Mouse (Mus musculus): ENCODE measurements at regions not wholly inside any gene's neighbourhood (a gene's known extent, or its start where the extent isn't known, plus 50 kb on each side); places are given as distances from the start of the nearest gene placed in this dataset.

GRCm38 (mm10) chr3:34593279-34593678, 56.9 kb upstream of the Sox2 start:
- DNase-seq (ENCODE audit: low read depth, low spot score) = no peak

DNA sequence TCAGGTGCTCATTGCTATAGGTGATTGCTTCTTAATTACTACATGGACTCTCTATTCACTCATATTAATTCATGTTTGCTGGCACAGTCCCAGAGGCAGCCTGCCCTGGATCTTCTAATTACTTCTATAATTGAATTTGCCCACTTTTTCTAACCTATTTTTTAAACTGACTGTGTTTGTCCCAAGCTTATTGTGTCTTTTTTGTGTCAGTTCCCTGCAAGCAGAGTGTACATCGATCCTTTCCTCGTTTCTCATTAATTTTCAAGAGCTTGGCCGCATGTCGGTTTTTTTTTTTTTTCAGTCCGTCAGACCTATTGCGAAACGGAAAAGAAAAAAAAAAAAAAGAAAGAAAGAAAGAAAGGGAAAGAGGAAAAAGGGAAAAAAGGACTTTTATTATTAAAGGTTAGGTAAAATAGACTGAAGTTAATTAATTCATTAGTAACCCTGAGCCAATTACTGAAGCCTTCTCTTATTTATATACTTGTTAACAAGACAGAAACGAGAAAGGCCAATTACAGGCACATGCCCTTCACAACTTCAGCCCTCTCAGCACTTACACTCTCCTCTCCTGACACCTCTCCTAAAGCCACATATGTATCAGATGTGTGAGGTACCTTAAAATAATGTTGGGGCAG, 72.2 kb upstream of the Sox2 start:
- DNase-seq (ENCODE audit: low read depth, low spot score) = no peak

DNA sequence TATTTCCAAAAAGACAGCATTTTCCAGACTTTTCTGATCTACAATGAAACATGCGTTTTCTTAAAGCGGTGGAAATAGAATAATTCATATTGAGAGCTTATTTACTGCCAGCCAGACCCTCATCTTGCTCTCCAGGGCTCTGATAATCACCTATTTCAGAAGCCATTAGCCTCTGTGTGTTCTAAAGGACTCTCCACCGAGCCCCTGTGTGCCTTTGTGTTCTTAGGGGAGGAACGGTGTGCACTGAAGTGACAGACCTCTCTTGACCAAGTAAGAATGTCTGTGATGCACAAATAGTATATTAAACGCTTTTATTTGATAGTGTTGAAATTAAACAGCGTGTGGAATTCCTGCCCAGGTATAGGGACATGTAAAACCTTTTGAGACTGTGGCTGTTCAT, 73.1 kb upstream of the Sox2 start:
- DNase-seq (ENCODE audit: low read depth, low spot score) = no peak

DNA sequence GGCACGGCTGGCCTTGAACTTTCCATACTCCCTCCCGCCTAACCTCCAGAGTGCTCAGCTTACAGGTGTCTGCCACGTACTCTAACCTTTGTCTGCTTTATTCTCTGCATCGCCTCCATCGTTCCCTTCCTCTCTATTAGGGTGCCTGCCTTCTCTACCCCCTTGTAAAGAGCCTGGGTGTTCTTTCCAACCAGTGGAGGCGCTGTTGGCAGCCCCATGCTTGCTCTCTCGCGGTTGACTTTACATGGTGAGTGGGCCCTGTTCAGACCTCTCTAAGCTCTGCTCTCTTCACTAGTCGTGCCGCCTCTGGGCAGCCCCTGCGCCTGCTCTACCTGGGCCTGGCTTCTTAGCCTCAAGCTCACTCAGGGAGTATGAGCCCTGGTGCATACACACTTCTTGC, 74.0 kb upstream of the Sox2 start:
- DNase-seq (ENCODE audit: low read depth, low spot score) = no peak

DNA sequence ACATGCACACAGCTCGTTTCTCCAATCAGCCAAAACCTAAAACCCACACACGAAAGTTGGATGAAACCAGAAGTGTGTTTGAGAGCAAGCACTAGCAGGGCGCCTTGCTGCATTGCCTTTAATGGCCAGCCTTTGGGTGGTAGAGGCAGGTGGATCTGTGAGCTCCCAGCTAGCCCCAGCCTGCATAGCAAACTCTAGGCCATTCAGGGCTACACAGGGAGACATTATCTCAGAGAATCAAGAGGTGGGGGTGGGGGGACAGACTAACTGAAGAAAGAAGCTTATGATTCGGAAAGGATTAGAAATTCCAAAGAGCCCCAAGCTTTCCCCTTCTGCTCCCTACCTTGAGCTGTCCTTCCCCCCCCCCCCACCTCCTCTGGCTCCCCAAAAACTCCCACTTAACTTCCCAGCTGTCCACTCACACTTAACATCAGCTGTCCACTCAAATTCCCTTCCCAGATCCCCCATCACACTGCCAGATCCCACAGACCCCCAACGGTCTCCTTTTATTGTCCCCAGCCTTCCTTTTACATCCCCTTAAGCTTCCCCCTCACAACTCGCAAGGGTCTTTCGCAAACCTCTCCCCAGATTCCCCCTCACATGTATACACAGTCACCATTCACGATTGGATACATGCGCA, 75.4 kb upstream of the Sox2 start:
- DNase-seq (ENCODE audit: low read depth, low spot score) = no peak

DNA sequence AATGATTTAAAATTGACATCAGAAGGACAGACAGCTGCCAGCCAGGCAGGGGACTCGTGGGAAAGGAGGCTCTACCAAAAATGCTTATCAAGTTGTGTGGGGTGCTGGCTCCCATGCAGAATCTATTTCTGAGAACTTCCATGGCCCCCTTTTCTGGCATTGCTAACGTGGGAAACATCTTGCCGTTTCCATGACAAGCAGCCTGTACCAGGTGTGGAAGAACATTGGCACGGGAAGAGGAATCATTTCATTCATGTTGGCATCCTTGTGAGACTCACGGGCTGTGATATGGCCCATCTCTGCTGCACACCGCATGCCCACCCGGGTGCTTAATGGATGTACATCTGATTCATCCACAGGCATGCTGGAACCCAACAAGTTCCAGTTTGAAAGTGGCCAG, 76.9 kb upstream of the Sox2 start:
- peak; percentile 31 for DNase-seq (ENCODE audit: low read depth, low spot score)

GRCm38 (mm10) chr3:34572081-34572480, 78.1 kb upstream of the Sox2 start:
- peak; percentile 90 for DNase-seq (ENCODE audit: low read depth, low spot score)

- DNase-seq (ENCODE audit: low read depth, low spot score) = no peak
Observed at GRCm38 (mm10) chr3:34571630-34572029, 78.6 kb upstream of the Sox2 start.

GRCm38 (mm10) chr3:34569998-34570397, 80.2 kb upstream of the Sox2 start:
- peak; percentile 46 for DNase-seq (ENCODE audit: low read depth, low spot score)

GRCm38 (mm10) chr3:34568086-34568650, 82.0 kb upstream of the Sox2 start:
- DNase-seq (ENCODE audit: low read depth, low spot score) = peak; percentile 21

GRCm38 (mm10) chr3:34565386-34565785, 84.8 kb upstream of the Sox2 start:
- no peak for DNase-seq (ENCODE audit: low read depth, low spot score)

DNA sequence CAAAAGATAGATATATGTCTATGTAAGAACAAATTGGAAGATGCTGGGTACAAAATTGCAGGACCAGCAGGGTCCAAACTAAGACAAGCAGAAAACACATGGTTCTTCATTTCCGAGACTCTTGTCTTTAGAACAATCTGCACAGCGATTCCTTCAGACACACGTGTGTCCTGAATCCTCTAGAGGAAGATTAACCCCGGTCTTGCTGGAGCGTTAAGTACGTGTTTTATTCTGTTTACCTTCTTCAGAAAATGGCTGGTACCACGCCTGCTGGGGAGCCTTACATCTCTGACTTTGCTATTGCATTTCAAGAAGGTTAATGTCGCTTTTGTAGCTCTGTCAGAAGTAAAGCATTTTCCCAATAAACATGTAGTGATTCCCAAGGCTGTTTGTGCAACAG, 87.3 kb upstream of the Sox2 start:
- DNase-seq (ENCODE audit: low read depth, low spot score) = no peak

DNA sequence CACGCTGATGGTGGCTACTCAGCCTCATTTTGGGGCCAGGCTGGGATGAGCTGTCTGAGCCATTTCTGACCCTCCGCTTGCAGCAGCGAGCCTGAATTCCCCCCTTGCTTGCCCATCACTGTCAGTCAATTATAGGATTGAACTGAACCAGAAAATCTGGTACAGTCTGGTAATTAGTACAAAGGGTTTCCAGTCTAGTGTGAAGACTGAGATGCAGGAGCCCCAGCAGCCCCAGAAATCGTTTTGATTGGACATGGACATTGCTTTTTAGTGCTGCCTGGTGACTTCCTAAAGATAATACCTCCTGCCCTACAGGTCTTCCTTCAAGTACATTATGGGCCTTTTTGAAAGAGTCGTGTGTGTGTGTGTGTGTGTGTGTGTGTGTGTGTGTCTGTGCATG, 88.5 kb upstream of the Sox2 start:
- DNase-seq (ENCODE audit: low read depth, low spot score) = no peak

GRCm38 (mm10) chr3:34559841-34560703, 90.1 kb upstream of the Sox2 start:
- DNase-seq (ENCODE audit: low read depth, low spot score) = peak; percentile 33

GRCm38 (mm10) chr3:34558821-34559520, 91.2 kb upstream of the Sox2 start:
- no peak for DNase-seq (ENCODE audit: low read depth, low spot score)

GRCm38 (mm10) chr3:34552542-34553208, 97.5 kb upstream of the Sox2 start:
- DNase-seq (ENCODE audit: low read depth, low spot score) = no peak

DNA sequence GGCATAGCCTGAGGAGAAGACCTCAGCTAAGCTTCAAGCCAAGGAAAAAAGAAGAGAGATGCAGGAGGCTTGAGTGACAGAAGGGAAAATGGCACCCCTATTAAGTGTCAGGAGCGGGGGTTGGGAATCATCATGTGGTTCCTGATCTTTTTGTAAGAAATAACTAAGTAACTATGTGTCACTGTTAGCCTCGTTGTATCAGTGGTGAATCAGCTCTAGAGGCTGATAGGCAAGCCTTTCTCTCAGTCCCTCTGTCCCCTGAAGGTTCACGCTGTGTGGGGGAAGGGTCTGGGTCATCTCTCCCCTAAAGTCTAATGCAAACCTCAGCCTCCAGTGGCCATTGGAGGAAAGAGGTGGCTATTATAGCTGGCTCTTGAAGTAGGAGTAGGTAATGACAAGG, 99.1 kb upstream of the Sox2 start:
- DNase-seq (ENCODE audit: low read depth, low spot score) = no peak

DNA sequence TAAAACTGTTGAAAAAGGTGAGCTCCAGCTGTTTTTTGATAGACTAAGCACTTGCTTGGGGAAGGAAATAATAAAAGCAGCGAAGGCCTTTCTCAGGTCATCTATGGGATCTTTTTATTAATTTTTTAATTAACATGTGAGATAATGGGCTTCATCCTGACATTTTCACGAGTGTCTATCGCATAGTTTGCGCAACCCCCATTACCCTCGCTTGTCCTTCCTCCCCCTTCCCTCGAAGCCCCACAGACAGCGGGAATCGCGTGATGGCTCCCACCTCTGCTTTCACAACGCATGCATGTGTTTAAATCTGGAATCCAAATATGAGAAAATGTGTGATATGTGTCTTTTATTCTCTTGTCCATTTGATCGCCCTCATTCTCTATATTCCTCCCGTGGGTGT, 100.0 kb upstream of the Sox2 start:
- no peak for DNase-seq (ENCODE audit: low read depth, low spot score)

GRCm38 (mm10) chr3:34532451-34532850, 117.8 kb upstream of the Sox2 start:
- DNase-seq (ENCODE audit: low read depth, low spot score) = peak; percentile 88

- DNase-seq (ENCODE audit: low read depth, low spot score) = no peak
Observed at GRCm38 (mm10) chr3:34531836-34532235, 118.4 kb upstream of the Sox2 start.

DNA sequence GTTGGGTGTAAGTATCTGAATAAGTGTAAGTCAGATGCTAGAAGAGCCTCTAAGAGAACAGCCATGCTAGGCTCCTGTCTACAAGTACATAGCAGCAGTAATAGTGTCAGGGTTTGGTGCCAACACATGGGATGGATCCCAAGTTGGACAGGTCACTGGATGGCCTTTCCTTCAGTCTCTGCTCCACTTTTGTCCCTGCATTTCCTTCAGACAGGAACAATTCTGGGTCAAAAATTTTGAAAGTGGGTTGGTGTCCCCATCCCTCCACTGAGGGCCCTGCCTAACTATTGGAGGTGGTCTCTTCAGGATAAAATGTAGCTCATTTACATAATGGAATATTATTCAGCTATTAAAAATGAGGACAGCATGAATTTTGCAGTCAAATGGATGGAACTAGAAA, 122.7 kb upstream of the Sox2 start:
- DNase-seq (ENCODE audit: low read depth, low spot score) = no peak
